Mouse (Mus musculus): ENCODE measurements around the gene Wtap. TPM values are rescaled to one million over a fixed set of nuclear protein-coding genes. Genes with fewer than 3 reads are reported as not detected.

The Wtap gene
- polyA plus RNA-seq, 1 experiment from 2014 or later: 170 TPM

DNA sequence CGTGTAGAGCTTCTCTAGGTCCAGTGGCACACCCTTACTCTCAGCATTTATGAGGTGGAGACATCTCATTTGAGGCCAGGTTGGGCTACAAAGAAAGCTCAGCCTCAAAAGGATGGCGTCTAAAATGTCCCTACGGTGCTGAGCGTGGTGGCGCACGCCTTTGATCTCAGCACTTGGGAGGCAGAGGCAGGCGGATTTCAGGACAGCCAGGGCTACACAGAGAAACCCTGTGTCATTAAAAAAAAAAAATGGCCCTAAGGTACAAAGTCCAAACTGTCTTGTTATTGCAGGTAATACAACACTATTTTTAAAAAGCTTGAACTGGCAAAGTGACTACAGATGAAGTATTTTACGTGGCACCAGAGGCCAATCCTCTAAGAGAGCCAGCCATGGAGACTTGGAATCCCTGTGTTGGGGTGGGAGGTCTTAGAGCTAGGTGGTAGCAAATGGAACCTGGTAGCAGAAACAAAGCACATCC lies 68.2 kb downstream of the Wtap start:
- Histone ChIP-seq H3K9ac (no peak overlapping the region), H3K4me3 (no peak overlapping the region), H3K36me3 (ENCODE audit: poor library complexity, severe bottlenecking) (peaks cover 68% of the 10 kb centered on the region), H3K4me1 (no peaks in the 10 kb centered on the region), H3K27ac (no peak overlapping the region), H3K27me3 (no peaks in the 10 kb centered on the region), H3K9me3 (replicated peaks) (no peaks in the 10 kb centered on the region), H3K4me2 (no peak overlapping the region)
- 87% methylated on average over 8 of the region's 8 CpGs for WGBS
- no peak for ATAC-seq

DNA sequence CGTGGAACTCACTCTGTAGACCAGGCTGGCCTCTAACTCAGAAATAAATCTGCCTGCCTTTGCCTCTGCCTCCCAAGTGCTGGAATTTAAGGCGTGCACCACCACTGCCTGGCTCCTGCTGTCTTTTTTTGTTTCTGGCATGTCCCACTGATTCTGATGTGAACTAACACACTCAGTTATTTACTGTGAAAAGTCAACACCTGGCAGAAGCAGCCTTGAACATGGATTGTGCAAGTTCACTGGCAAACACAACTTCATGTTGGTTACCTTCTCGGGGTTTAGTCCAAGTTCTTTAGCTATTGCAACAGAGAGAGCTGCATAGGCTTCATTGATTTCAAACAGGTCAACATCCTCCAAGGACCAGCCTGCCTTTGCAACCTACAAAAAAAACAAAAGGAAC lies 69.0 kb downstream of the Wtap start:
- Histone ChIP-seq H3K4me3 (no peak overlapping the region), H3K27me3 (no peaks in the 10 kb centered on the region), H3K36me3 (ENCODE audit: poor library complexity, severe bottlenecking) (peaks cover 76% of the 10 kb centered on the region), H3K9me3 (replicated peaks) (no peaks in the 10 kb centered on the region), H3K27ac (no peak overlapping the region), H3K4me2 (no peak overlapping the region), H3K9ac (no peak overlapping the region), H3K4me1 (no peaks in the 10 kb centered on the region)
- 96% methylated on average over 3 of the region's 3 CpGs for WGBS
- no peak for ATAC-seq

DNA sequence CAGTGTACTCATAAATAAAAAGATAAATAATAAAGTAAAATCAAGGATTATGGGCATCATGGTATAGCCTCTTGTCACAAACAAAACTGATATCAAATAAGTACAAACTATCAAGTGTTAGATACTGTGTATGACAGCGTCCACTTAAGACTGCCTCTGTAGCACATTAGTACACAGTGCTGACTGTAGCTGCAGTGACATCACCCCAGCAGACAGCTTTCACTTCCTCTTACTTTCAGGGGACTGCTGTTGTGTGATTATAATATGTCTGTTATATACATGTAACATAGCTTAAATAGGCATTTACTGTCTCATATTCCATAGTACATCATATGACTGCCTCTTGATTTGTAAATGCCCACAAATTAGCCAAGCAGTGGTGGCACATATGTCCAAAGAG lies 72.9 kb downstream of the Wtap start:
- Histone ChIP-seq H3K4me2 (no peak overlapping the region), H3K9me3 (replicated peaks) (no peaks in the 10 kb centered on the region), H3K27me3 (no peaks in the 10 kb centered on the region), H3K9ac (no peak overlapping the region), H3K4me3 (no peak overlapping the region), H3K27ac (no peak overlapping the region), H3K4me1 (peaks cover 13% of the 10 kb centered on the region), H3K36me3 (ENCODE audit: poor library complexity, severe bottlenecking) (peaks cover 74% of the 10 kb centered on the region)
- ATAC-seq: no peak
- WGBS: 97% methylated on average over 1 of the region's 1 CpGs

Other genes with a start within 250 kb of the Wtap start
- 10.5 and 11.7 TPM in 2 replicates for gene Igf2r, start 224.5 kb downstream of the Wtap start, polyA plus RNA-seq (2015; fragmentation: Nextera tagmentation; extraction: Ambion mirVana)
- not detected in 2 replicates for gene Mas1, start 126.0 kb downstream of the Wtap start, polyA plus RNA-seq (2015; fragmentation: Nextera tagmentation; extraction: Ambion mirVana)
- not detected in 2 replicates for gene Mrgprh, start 118.1 kb downstream of the Wtap start, polyA plus RNA-seq (2015; fragmentation: Nextera tagmentation; extraction: Ambion mirVana)
- 2.8 and 3.0 TPM in 2 replicates for gene Pnldc1, start 83.9 kb downstream of the Wtap start, polyA plus RNA-seq (2015; fragmentation: Nextera tagmentation; extraction: Ambion mirVana)
- 470 and 497 TPM in 2 replicates for gene Tcp1, start 78.5 kb downstream of the Wtap start, polyA plus RNA-seq (2015; fragmentation: Nextera tagmentation; extraction: Ambion mirVana)
- 170 and 186 TPM in 2 replicates for gene Mrpl18, start 77.8 kb downstream of the Wtap start, polyA plus RNA-seq (2015; fragmentation: Nextera tagmentation; extraction: Ambion mirVana)
- gene Acat3, start 53.6 kb downstream of the Wtap start, polyA plus RNA-seq (2015; fragmentation: Nextera tagmentation; extraction: Ambion mirVana): 0.71 and 1.5 TPM in 2 replicates
- gene Acat2, start 33.4 kb downstream of the Wtap start, polyA plus RNA-seq (2015; fragmentation: Nextera tagmentation; extraction: Ambion mirVana): 348 and 354 TPM in 2 replicates
- gene Sod2, start 12.7 kb upstream of the Wtap start, polyA plus RNA-seq (2015; fragmentation: Nextera tagmentation; extraction: Ambion mirVana): 116 and 118 TPM in 2 replicates
- not detected in 2 replicates for gene Gpr31b, start 58.1 kb upstream of the Wtap start, polyA plus RNA-seq (2015; fragmentation: Nextera tagmentation; extraction: Ambion mirVana)
- 0.14 TPM in 1 of 2 replicates, not detected in the other for gene Tcp10b, start 66.9 kb upstream of the Wtap start, polyA plus RNA-seq (2015; fragmentation: Nextera tagmentation; extraction: Ambion mirVana)
- 0.09 TPM in 1 of 2 replicates, not detected in the other for gene Unc93a, start 137.6 kb upstream of the Wtap start, polyA plus RNA-seq (2015; fragmentation: Nextera tagmentation; extraction: Ambion mirVana)
- not detected in 2 replicates for gene Smok2a, start 227.0 kb upstream of the Wtap start, polyA plus RNA-seq (2015; fragmentation: Nextera tagmentation; extraction: Ambion mirVana)
- not detected in 2 replicates for gene Smok2b, start 236.1 kb upstream of the Wtap start, polyA plus RNA-seq (2015; fragmentation: Nextera tagmentation; extraction: Ambion mirVana)